Mouse (Mus musculus) limb, embryonic 11.5 days (tissue): ENCODE data around the gene Fam69b. TPM values are rescaled to one million over a fixed set of nuclear protein-coding genes. Genes with fewer than 3 reads are reported as not detected.

Source experiments
- ATAC-seq: fragments of 200-750 bp; cut with Nextera tagmentation; 2 replicates; pipeline ENCODE4 v1.8.0; 2017; ENCODE audit warnings: low read depth; ENCODE audit not compliant: insufficient number of reproducible peaks, low FRiP score, low TSS enrichment
- DNase-seq: peaks from one replicate; pipeline ENCODE4 v3.0.0-alpha.2; 2015; ENCODE audit warnings: low spot score
- H3K27ac ChIP-seq: fragments of 300-500 bp; sonication (generic); replicated peaks from 2 replicates; pipeline ENCODE4 v1.5.1; 2014; ENCODE audit warnings: low read depth, mild to moderate bottlenecking, low read length
- H3K27me3 ChIP-seq: fragments of 300-500 bp; sonication (generic); 2 replicates; pipeline ENCODE4 v1.6.1; 2014; ENCODE audit warnings: mild to moderate bottlenecking, low read length, mixed read lengths; ENCODE audit not compliant: control insufficient read depth, insufficient read depth
- H3K36me3 ChIP-seq: fragments of 300-500 bp; sonication (generic); 2 replicates; pipeline ENCODE4 v1.6.1; 2014; ENCODE audit warnings: mild to moderate bottlenecking, low read length, moderate library complexity, mixed read lengths; ENCODE audit not compliant: control insufficient read depth, insufficient read depth
- H3K4me1 ChIP-seq: fragments of 300-500 bp; sonication (generic); 2 replicates; pipeline ENCODE4 v1.6.1; 2014; ENCODE audit warnings: low read length, mixed read lengths; ENCODE audit not compliant: control insufficient read depth, insufficient read depth
- H3K4me2 ChIP-seq: fragments of 300-500 bp; sonication (generic); 2 replicates; pipeline ENCODE4 v1.6.1; 2014; ENCODE audit warnings: low read depth, mild to moderate bottlenecking, moderate library complexity; ENCODE audit not compliant: severe bottlenecking
- H3K4me3 ChIP-seq: fragments of 300-500 bp; sonication (generic); 2 replicates; pipeline ENCODE4 v1.5.1; 2014; ENCODE audit warnings: low read depth, low read length
- H3K9ac ChIP-seq: fragments of 300-500 bp; sonication (generic); 2 replicates; pipeline ENCODE4 v1.6.1; 2014; ENCODE audit warnings: mild to moderate bottlenecking, low read length
- H3K9me3 ChIP-seq: fragments of 300-500 bp; sonication (generic); 2 replicates; pipeline ENCODE4 v1.6.1; 2016; ENCODE audit warnings: low read length; ENCODE audit not compliant: control insufficient read depth
- WGBS: fragments of 180-500 bp; shearing (Covaris S2); extraction: QIAGEN DNeasy Blood & Tissue Kit; methylation state at CpG from one replicate; pipeline ENCODE4 v1.1.7; 2014; 5-methylcytosine and 5-hydroxymethylcytosine counted together
- polyA plus RNA-seq: library from polyadenylated mRNA; unstranded; fragments of >200 nt; fragmentation: Nextera tagmentation; extraction: Ambion mirVana; gene quantifications from 2 replicates; pipeline ENCODE4 v1.2.1, GENCODE M21; 2014

The Fam69b gene
- polyA plus RNA-seq, 1 experiment from 2014 or later, result 45.1 TPM

- WGBS, result 100% methylated on average over 1 of the region's 1 CpGs
- no peaks in the 10 kb centered on the region for H3K9me3 ChIP-seq
- no peak for ATAC-seq
- H3K36me3 ChIP-seq, result no peaks in the 10 kb centered on the region
- no peak for DNase-seq
- H3K4me2 ChIP-seq, result no peak overlapping the region
- H3K4me3 ChIP-seq, result no peak overlapping the region
- no peak overlapping the region for H3K27ac ChIP-seq
- no peaks in the 10 kb centered on the region for H3K27me3 ChIP-seq
- 0 out of 2 replicates have a peak, but pooled peaks cover 2% of the 10 kb centered on the region for H3K4me1 ChIP-seq
- H3K9ac ChIP-seq, result no peak overlapping the region
Observed at GRCm38 (mm10) chr2:26601595-26601994, 26.7 kb upstream of the Fam69b start.

- no peak overlapping the region for H3K9ac ChIP-seq
- H3K27ac ChIP-seq, result no peak overlapping the region
- no peaks in the 10 kb centered on the region for H3K9me3 ChIP-seq
- ATAC-seq, result no peak
- DNase-seq, result no peak
- H3K4me3 ChIP-seq, result no peak overlapping the region
- no peaks in the 10 kb centered on the region for H3K36me3 ChIP-seq
- 0 out of 2 replicates have a peak, but pooled peaks cover 2% of the 10 kb centered on the region for H3K4me1 ChIP-seq
- H3K27me3 ChIP-seq, result no peaks in the 10 kb centered on the region
- WGBS, result 82% methylated on average over 5 of the region's 5 CpGs
- no peak overlapping the region; the same call in 1 of the 2 replicates for H3K4me2 ChIP-seq
Observed at GRCm38 (mm10) chr2:26602631-26603030, 25.6 kb upstream of the Fam69b start.

GRCm38 (mm10) chr2:26603159-26603558 is 25.1 kb upstream of the Fam69b start:
- no peaks in the 10 kb centered on the region for H3K27me3 ChIP-seq
- ATAC-seq (0 out of 2 replicates have a peak, but pooled peaks have one; percentile 5), DNase-seq (no peak)
- peak overlapping the region; percentile 73; the same call in 1 of the 2 replicates for H3K9ac ChIP-seq
- no peaks in the 10 kb centered on the region for H3K36me3 ChIP-seq
- no peaks in the 10 kb centered on the region for H3K9me3 ChIP-seq
- H3K27ac ChIP-seq, result no peak overlapping the region
- peak overlapping the region; percentile 64 for H3K4me3 ChIP-seq
- H3K4me2 ChIP-seq, result peak overlapping the region; percentile 90
- 0 out of 2 replicates have a peak, but pooled peaks cover 2% of the 10 kb centered on the region for H3K4me1 ChIP-seq
- 11% methylated on average over 6 of the region's 6 CpGs for WGBS

- H3K27me3 ChIP-seq, result no peaks in the 10 kb centered on the region
- H3K9ac ChIP-seq, result peak within 1 kb of the TSS; percentile 73
- peak within 1 kb of the TSS; percentile 64 for H3K4me3 ChIP-seq
- no peak within 1 kb of the TSS for H3K27ac ChIP-seq
- under 1% methylated on average over 100 of the region's 103 CpGs for WGBS
- no peaks in the 10 kb centered on the region for H3K9me3 ChIP-seq
- no peaks in the 10 kb centered on the region for H3K36me3 ChIP-seq
- DNase-seq (peak; percentile 72), ATAC-seq (peak; percentile 63)
- H3K4me2 ChIP-seq, result peak within 1 kb of the TSS; percentile 90
- H3K4me1 ChIP-seq, result 0 out of 2 replicates have a peak, but pooled peaks cover 2% of the 10 kb centered on the region
Observed at GRCm38 (mm10) chr2:26603720-26604671, 24.3 kb upstream of the Fam69b start, which contains the start of gene Agpat2. Gene Agpat2 (minus strand): TSS chr2:26604417.

GRCm38 (mm10) chr2:26605331-26605730 is 22.9 kb upstream of the Fam69b start:
- H3K4me3 ChIP-seq, result no peak overlapping the region
- no peak overlapping the region for H3K4me2 ChIP-seq
- 82% methylated on average over 8 of the region's 8 CpGs for WGBS
- H3K9ac ChIP-seq, result no peak overlapping the region
- no peaks in the 10 kb centered on the region for H3K9me3 ChIP-seq
- ATAC-seq (no peak), DNase-seq (no peak)
- H3K4me1 ChIP-seq, result 0 out of 2 replicates have a peak, but pooled peaks cover 2% of the 10 kb centered on the region
- no peaks in the 10 kb centered on the region for H3K27me3 ChIP-seq
- H3K36me3 ChIP-seq, result no peaks in the 10 kb centered on the region
- H3K27ac ChIP-seq, result no peak overlapping the region

GRCm38 (mm10) chr2:26606579-26606978 is 21.7 kb upstream of the Fam69b start:
- no peak for ATAC-seq
- DNase-seq, result no peak
- H3K36me3 ChIP-seq, result no peaks in the 10 kb centered on the region
- H3K4me3 ChIP-seq, result no peak overlapping the region
- no peaks in the 10 kb centered on the region for H3K27me3 ChIP-seq
- no peak overlapping the region for H3K9ac ChIP-seq
- H3K9me3 ChIP-seq, result no peaks in the 10 kb centered on the region
- H3K27ac ChIP-seq, result no peak overlapping the region
- H3K4me1 ChIP-seq, result 0 out of 2 replicates have a peak, but pooled peaks cover 2% of the 10 kb centered on the region
- no peak overlapping the region for H3K4me2 ChIP-seq
- WGBS, result 78% methylated on average over 3 of the region's 3 CpGs

- Histone ChIP-seq H3K36me3 (no peaks in the 10 kb centered on the region), H3K4me1 (0 out of 2 replicates have a peak, but pooled peaks cover 2% of the 10 kb centered on the region), H3K9me3 (no peaks in the 10 kb centered on the region), H3K27me3 (no peaks in the 10 kb centered on the region), H3K4me3 (no peak overlapping the region), H3K9ac (no peak overlapping the region), H3K4me2 (no peak overlapping the region), H3K27ac (no peak overlapping the region)
- 49% methylated on average over 6 of the region's 6 CpGs for WGBS
- DNase-seq, result no peak
- no peak for ATAC-seq
Observed at GRCm38 (mm10) chr2:26607056-26607910, 21.0 kb upstream of the Fam69b start.

GRCm38 (mm10) chr2:26608781-26609180 is 19.5 kb upstream of the Fam69b start:
- H3K27me3 ChIP-seq, result no peaks in the 10 kb centered on the region
- H3K4me1 ChIP-seq, result no peaks in the 10 kb centered on the region
- ATAC-seq (no peak), DNase-seq (no peak)
- H3K9me3 ChIP-seq, result no peaks in the 10 kb centered on the region
- no peak overlapping the region for H3K4me2 ChIP-seq
- H3K36me3 ChIP-seq, result no peaks in the 10 kb centered on the region
- H3K9ac ChIP-seq, result no peak overlapping the region
- no peak overlapping the region for H3K4me3 ChIP-seq
- no peak overlapping the region for H3K27ac ChIP-seq
